Mouse (Mus musculus): ENCODE measurements around the gene Abcb9. TPM values are rescaled to one million over a fixed set of nuclear protein-coding genes. Genes with fewer than 3 reads are reported as not detected.

Gene Abcb9
- total RNA-seq (2021): 1 to 10 TPM; 7.9 to 9.5 TPM
- long read RNA-seq, experiment 1, partial matches to known transcripts: 3 of 12 reads
- long read RNA-seq, experiment 1, other reads (novel, unspliced or antisense): 5 of 12 reads
- long read RNA-seq, experiment 2, transcript Abcb9-201 (12 exons, 3,661 nt): major isoform, 7 of 8 reads
- long read RNA-seq, experiment 2, partial matches to known transcripts: 0 of 8 reads
- long read RNA-seq, experiment 2, other reads (novel, unspliced or antisense): 1 of 8 reads

DNA sequence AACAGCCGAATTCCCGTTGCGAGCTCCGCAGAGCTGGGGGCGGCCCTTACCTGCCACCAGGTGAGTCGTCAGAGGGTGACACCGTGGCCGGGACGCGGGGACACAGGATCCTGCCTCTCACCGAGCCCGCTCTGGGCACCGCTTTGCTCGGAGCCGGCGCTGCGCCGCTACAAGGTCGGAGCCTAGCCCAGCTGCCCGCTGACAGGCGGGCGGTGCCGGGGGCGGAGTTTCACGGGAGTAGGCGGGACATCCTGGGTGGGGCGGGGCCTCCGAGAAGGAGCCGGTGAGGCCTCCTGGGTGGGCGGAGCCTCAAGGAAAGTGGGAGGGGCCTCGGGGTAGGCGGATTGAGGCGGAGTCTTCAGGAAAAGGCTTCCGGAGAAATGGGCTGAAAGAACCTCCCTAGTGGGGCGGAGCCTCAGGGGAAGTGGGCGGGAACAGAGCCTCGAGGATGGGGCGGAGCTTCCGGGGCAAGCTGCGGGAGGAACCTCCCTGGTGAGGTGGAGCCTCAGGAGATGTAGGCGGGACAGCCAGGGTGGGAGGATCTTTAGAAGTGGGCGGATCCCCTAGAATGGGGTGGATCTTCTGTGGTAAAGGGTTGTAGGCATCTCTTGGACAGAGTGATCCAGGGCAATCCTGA is at the start of gene Abcb9:
Gene Abcb9, minus strand, starts transcription at position 203 of the 637 bp plus-strand sequence.
- DNase-seq: peak; percentile 98

DNA sequence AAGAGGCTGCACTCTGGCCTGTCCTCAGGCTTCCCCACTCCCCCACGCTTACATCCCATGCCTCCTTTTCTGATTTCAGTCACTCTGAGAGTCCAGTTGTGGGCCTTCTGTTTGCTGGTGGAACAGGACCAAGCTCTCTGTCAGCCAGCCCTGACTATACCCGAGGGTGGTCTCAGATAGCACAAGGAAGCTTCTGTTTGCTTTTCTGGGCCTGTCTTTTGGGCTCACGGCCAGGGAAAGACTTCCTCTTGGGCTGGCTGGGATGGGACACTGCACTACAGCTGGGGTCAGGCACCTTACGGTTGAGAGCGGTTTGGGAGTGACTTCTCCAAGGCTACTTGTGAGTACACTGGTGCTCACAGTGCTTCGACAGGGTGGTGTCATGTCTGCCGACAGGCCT is 42.5 kb upstream of the Abcb9 start:
- no peak for DNase-seq

DNA sequence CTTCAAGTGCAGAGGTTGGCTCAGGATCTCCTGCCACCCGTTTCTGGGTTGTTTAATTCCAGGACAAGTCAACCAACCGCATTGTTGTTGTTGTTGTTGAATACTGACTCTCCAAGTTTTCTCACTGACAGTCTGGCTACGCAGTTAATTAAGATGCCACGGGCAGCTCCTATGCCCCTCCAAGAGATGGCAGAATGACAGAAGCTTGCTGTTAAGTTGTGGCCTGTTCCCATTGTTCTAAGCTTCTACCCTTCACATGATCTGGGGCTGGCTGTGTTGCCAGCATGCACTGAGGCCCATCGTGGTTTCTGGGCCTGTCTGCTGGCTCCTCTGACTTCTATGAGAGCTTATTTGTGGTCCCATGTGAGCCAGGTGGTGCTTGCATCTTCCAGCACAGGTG is 38.7 kb upstream of the Abcb9 start:
- DNase-seq: no peak

DNA sequence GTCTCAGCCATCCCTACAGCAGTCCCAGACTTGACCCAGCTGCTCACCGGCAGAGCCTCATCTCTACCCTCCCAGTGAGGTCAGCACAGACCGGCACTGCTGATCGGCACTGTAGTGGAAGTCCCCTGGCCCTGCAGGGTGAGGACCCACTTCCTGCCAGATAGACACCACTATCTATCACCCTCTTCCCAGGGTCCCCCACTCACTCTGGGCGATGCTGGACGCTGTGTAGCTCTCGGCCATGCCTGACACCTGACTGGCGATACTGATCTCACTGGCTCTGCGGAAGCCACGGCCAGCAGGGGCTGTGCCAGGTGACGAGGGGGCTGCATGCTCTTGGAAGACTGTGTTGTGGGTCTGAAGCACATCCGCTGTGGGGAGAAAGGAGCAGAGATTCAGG is 29.5 kb upstream of the Abcb9 start:
- DNase-seq: no peak

DNA sequence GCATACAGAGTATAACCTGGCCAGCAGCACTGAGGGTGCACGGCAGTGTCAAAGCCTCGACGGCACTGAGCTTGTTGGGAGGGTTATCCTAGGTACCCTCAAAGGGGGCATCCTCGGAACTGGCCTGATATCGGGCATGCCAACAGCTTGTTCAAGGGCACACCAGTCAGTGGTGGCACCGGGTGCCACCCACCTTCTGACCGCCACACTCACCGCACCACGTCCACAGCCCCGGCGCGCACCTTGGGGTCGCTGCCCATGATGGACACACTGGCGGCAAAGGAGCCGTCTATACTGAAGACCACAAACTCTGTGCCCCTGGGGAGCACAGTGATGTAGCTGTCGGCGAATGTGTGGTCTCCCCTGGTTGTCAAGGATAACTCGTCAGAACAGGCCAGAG is 26.8 kb upstream of the Abcb9 start:
- DNase-seq: no peak

DNA sequence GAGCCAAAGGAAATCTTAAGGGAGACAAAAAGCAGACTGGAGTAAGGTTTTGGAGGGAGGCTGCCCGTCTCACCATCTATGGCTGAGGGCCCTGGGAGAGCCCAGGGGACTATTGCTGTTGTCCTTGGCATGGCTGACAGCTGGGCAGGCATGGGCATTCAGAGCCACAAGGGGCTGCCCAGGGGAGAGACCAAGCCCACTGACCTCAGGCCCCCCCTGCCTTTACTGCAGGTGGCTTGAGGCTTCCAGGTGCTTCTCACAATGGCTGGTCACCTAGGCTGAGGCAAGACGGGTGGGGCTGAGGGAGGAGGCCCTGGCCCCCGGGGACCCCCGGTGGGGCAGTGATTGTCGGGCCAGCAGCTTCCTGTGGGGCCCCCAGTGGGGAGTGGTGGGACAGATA is 23.6 kb upstream of the Abcb9 start:
- no peak for DNase-seq

DNA sequence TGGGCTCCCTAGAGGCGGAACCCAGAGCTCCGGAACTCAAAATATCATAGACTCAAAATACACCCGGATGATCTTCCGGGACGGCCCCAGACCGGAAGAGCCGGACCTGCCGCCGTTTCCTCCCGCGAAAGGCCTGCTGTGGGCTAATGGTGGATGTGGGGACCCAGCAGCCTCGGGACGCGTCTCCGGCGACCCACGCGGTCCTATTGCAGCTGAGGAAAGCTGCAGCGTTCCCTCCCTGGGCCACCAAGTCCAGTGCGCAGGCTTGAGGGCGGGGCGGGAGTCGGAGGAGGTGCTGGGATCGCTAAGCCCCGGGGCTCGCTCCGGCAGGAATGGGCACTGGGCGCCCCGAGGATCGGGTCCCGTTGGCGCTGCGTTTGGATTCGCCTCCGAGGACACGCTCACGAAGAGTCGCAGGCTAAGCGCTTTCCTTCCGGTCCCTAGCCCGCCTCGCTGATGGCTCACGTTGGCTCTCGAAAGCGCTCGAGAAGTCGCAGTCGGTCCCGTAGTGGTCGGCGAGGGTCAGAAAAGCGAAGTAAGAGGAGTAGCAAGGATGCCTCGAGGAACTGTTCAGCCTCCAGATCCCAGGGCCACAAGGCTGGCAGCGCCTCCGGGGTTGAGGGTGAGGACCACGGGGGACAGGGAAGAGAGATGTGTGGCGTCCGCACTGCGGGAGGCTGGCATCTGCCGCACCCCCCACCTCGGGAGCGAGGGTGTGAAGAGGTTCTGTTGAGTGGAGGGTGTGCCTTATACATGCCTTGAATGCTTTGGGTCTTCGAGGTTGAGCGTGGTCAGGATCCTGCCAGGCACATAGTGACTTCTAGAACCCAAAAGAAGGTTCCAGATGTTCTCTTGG is 20.6 kb upstream of the Abcb9 start, which contains the start of gene Arl6ip4:
Gene Arl6ip4, plus strand, starts transcription at position 100 of the 856 bp plus-strand sequence.
- DNase-seq: peak; percentile 64

DNA sequence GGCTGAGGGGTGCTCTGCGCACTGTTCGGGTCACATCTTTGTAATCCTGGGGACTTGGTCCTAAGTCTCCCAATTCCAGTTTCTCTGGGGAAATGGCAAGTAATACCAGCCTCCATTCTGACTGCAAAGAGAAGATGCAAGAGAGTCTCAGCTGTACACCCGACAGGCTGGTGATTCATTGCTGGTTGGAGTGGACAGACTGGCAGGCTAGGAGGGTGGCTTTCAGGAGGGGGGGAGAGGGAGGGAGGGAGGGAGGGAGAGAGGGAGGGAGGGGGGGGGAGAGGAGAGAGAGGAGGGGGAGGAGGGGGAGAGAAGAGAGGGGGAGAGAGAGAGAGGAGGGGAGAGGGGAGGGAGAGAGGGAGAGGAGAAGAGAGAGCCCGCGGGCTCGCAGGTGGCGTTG is 19.9 kb upstream of the Abcb9 start:
- DNase-seq: no peak

DNA sequence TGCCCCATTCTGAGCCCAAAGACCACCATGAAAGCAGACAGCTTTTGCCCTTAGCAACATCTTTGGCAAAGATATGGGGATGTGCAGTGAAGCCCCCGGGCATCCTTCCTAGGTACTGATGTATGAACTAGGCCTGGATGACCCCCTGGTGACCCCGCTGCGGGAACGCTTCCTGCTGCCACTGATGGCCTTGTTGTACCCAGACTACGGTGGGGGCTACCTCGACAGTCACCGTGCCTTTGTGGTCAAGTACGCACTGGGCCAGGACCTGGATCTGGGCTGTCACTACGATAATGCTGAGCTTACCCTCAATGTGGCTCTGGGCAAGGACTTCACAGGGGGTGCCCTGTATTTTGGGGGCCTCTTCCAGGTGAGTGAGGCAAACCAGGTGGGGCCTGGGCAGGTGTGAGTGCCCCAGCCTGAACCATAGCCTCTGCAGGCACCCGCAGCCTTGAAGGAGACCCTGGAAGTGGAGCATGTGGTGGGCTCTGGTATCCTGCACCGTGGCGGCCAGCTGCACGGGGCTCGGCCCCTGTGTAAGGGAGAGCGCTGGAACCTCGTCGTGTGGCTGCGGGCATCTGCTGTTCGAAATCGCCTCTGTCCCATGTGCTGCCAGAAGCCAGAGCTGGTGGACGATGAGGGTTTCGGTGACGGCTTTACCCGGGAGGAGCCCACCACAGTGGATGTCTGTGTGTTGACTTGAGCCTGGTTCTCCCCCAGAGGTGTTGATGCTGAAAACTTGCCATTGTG is 18.9 kb upstream of the Abcb9 start:
- no peak for DNase-seq

DNA sequence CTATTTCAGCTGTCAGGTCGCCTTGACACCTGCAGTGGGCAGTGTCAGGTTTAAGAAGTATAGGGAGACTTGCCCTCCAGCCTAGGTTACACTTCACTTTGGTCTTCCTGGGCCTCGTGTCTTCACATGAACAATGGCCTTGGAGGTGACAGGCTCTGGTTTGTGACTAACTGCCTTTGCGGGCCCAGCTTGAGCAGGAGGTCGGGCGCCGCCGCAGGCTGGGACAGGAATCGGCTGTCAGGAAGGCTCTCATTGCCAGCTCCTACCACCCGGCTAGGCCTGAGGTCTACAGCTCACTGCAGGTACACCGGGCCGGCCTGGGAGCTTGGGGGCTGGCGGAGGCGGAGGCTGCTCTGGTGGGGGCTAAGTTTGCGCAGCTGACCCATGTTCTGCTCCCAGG is 17.4 kb upstream of the Abcb9 start:
- DNase-seq: no peak

DNA sequence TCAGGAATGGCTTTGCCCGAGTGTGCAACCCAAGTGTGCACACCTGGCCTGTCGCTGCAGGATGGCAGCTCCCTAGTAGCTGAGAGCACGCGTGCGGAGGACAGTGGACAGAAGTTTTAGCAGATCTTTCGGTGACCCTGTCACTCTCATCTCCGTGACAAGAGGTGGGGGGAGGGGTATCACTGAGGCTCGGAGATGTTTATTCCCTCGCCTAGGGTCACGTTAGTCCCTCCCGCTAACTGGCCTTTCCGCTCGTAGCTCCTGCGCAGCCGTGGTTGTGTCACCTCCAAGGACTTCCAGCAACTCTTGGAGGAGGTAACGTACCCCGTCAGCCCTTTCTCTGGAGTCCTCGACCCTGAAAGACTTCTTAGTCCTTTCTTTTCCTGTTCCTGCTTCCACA is 16.9 kb upstream of the Abcb9 start:
- no peak for DNase-seq

DNA sequence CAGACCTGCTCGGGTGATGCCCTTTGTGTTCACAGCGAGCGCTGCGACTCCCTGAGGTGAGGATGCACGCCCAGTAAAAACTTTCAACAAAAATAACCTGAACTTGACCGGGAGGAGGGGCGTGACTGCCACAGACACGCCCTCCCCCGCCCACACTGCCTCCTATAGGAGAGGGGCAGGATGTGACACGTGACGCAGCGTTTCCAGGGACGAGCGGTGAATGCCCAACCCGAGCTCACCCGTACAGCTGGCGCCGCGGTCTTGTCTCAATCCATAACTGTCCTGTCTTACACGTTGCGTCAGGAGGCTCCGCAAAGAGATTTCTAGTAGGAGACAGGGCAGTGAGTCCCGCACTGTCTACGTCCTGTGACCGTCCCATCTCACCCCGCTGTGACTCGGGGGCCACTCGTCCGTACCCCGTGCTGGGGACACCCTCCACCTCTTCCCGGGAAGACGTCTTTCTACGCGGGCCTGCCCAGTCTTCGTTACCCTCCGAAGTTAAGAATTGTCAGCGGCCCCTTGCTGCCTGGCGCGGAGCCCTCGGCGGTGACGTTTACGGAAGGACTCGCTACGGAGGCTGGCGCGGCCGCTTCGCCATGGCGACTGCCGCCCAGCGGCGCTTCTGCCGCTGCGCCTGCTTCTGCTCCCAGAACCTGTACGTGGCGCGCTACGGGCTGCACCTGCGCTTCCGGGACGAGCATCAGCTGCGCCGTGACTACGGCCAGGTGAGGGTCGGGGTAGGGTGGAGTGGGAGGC is 16.3 kb upstream of the Abcb9 start, which contains the start of gene Ogfod2:
Gene Ogfod2, plus strand, starts transcription at position 556 of the 756 bp plus-strand sequence.
- DNase-seq: peak; percentile 93

DNA sequence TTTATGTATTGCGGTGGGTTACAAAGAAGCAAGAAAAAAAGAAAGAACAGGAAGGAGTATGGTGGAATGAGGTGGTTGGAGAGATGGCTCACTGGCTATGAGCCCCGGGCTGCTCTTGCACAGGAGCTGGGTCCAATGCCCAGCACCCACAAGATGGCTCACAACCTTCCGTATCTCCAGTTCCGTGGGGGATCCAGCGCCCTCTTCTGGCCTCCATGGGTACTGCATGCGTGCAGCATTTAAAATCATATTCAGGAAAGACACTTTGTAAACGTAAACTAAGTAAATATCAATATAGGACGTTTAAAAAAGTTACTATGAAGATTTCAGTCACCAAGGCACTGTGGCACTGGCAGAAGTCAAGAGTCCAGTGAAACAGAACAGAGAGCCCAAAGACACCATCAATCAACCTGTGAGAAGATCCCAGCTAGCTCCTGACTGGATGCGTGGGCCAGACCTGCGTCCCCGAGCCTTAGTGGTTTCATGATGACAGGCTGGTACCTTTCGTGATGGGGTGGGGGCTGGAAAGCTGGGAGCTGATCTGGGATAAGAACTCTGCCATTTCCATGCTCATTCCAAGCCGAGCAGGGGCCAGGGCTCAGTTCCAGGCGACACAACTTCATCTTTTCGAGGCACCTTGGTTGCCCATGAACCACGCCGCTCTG is 15.6 kb upstream of the Abcb9 start:
- no peak for DNase-seq

DNA sequence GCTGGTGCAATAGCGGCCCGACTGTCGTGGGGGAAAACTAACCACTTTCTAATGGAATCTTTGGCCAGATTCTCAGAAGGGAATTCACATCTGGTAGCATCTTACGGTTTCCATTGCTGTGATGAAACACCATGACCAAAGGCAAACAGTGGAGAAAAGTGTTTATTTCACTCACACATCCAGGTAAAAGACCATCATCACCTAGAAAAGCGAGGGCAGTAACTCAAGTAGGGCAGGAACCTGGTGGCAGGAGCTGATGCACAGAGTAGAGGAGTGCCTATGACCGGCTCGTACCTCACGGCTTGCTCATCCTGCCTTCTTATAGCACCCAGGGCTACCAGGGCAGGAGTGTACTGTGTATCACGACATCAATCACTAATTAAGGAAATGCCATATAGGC is 8.0 kb upstream of the Abcb9 start:
- no peak for DNase-seq

DNA sequence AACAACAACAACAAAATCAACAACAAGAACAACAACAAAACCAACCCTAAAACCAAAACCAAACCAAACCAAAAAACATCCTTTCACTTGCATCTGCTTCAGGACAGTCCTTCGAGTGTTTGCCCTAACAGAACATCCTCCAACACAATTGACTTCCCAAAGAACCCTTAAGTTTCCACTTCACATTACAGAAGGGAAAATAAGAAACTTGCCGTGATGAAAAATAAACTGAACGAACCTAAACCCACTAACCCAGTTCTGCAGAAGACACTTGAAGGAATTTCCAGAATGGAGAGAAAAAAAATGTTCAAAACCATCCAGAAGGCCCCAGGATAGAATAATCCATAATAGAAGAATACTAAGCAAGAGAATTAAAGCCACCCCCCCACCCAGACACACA is 7.4 kb upstream of the Abcb9 start:
- no peak for DNase-seq

DNA sequence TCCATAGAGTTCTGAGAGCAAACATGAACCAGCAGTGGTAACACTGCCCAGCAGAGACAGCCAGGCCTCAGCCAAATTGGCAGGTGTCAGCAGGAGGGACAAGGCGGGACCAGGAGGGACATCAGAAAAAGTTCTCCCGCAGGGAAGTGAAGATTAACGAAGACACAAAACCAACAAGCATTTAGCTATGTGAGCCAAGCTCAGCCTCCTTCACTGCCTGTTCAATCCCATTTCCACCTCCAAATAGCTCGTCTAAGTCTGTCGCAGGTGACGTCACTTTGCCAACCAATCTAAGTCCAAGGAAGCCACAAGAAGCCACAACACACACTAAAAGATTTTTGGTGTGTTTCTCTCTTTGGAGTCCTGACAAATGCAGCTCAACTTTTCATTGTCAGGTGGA is 6.7 kb upstream of the Abcb9 start:
- no peak for DNase-seq

DNA sequence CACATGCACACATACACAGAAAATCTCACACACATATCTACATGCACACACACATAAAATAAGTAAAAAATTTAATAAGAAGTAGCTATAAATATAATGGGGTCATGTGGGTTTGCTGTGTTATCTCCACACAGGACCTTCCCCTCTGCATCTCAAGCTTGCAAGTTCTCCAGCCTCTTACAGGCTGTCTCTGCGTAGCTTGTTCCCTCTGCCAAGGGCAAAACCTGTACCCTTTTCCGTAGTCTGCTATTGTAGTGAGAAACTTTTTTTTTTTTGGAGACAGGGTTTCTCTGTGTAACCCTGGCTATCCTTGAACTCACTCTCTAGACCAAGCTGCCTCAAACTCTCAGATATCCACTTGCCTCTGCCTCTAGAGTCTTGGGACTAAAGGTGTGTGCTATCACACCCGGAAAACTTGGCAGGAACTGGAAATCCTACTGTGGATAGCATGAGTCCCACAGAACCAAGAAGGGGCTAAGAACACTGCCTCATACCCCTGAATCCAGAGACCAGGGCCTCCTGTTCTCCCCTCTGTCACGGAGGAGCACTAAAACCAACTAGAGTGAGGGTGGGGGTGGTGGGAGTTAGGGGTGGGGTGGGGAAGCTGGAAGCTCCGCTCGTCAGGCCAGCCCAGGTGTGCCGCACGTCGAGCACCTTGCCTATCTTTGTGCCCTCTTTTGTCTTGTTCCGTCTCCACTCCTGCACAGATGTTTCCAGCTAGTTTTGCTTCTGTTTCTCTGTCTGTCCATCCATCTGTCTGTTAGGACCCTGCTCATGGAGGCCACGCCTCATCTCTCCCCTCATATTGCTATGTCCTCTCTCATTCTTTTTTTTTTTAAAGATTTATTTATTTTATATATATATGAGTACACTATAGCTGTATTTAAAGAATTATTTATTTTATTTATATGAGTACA is 4.8 kb upstream of the Abcb9 start:
- no peak for DNase-seq

DNA sequence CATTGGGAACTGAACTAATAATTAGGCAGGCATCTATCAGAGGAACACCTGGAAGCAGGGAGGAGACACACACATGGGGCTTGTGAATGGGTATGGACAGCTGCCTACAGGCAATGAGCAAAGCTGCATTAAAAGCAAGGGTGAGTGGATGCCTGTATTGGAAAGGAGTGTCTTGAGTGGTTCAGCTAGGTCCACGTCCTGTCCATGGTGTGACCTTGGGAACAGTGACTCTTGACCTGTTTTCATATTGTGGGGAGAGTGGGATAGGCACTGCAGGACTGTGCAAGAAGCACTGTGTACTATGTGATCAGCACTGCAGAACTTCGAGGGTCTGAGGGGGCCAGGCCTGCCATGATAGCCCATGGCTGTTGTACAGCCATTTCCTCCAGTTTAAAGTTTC is 3.3 kb upstream of the Abcb9 start:
- no peak for DNase-seq

DNA sequence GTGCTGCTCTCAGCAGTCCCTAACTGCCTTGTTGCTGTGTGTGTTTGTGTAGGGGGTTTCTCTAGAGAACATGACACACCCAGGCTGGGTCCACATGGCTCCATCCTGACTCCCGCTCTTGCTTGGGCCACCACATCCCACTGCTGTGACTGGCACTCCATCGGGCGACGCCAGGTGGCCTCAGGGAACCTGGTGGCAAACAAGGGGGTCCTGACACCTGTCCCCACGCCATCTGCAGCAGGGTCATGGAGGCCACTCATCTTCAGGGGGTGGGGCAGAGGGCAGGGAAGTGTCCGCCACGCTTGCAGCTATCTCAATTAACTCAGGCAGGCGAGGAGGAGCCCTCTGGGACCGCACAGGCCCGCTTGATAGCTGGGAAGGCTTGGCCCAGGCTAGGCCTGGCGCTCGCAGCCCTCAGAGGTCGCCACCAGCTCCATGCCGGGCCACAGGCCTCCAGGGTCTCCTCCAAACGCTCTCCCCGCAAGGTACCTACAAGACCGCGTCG is 469 bp downstream of the Abcb9 start:
- DNase-seq: no peak
